Mouse (Mus musculus) midbrain, embryonic 13.5 days (tissue): ENCODE results near the gene Dmrt3. TPM values are rescaled to one million over a fixed set of nuclear protein-coding genes. Genes with fewer than 3 reads are reported as not detected.

ENCODE experiments used
- ATAC-seq: fragments of 200-750 bp; cut with Nextera tagmentation; 2 replicates; pipeline ENCODE4 v1.8.0; 2017; ENCODE audit warnings: mild to moderate bottlenecking, moderate TSS enrichment, moderate library complexity
- H3K27ac ChIP-seq: fragments of 300-500 bp; sonication (generic); 2 replicates; pipeline ENCODE4 v1.5.1; 2015; ENCODE audit warnings: inconsistent platforms, mild to moderate bottlenecking, moderate library complexity
- H3K27me3 ChIP-seq: fragments of 300-500 bp; sonication (generic); 2 replicates; pipeline ENCODE4 v1.6.1; 2015; ENCODE audit warnings: mild to moderate bottlenecking, inconsistent platforms
- H3K36me3 ChIP-seq: fragments of 300-500 bp; sonication (generic); 2 replicates; pipeline ENCODE4 v1.6.1; 2015; ENCODE audit warnings: mild to moderate bottlenecking, inconsistent platforms
- H3K4me1 ChIP-seq: fragments of 300-500 bp; sonication (generic); replicated peaks from 2 replicates; pipeline ENCODE4 v1.6.1; 2015; ENCODE audit warnings: inconsistent platforms
- H3K4me2 ChIP-seq: fragments of 300-500 bp; sonication (generic); replicated peaks from 2 replicates; pipeline ENCODE4 v1.6.1; 2015; ENCODE audit warnings: moderate library complexity, mild to moderate bottlenecking, inconsistent platforms
- H3K4me3 ChIP-seq: fragments of 300-500 bp; sonication (generic); replicated peaks from 2 replicates; pipeline ENCODE4 v1.5.1; 2015; ENCODE audit warnings: mild to moderate bottlenecking, inconsistent platforms
- H3K9ac ChIP-seq: fragments of 300-500 bp; sonication (generic); replicated peaks from 2 replicates; pipeline ENCODE4 v1.6.1; 2015; ENCODE audit warnings: mild to moderate bottlenecking, inconsistent platforms
- H3K9me3 ChIP-seq: fragments of 300-500 bp; sonication (generic); 2 replicates; pipeline ENCODE4 v1.6.1; 2016; ENCODE audit warnings: mild to moderate bottlenecking, inconsistent platforms
- WGBS: fragments of 180-500 bp; shearing (Covaris S2); methylation state at CpG from one replicate; pipeline ENCODE4 v1.1.7; 2015; 5-methylcytosine and 5-hydroxymethylcytosine counted together
- polyA plus RNA-seq: library from polyadenylated mRNA; unstranded; fragments of >200 nt; fragmentation: Nextera tagmentation; extraction: Ambion mirVana; gene quantifications from 2 replicates; pipeline ENCODE4 v1.2.1, GENCODE M21; 2015

The Dmrt3 gene
- polyA plus RNA-seq, 1 experiment from 2014 or later: 1.5 TPM

DNA sequence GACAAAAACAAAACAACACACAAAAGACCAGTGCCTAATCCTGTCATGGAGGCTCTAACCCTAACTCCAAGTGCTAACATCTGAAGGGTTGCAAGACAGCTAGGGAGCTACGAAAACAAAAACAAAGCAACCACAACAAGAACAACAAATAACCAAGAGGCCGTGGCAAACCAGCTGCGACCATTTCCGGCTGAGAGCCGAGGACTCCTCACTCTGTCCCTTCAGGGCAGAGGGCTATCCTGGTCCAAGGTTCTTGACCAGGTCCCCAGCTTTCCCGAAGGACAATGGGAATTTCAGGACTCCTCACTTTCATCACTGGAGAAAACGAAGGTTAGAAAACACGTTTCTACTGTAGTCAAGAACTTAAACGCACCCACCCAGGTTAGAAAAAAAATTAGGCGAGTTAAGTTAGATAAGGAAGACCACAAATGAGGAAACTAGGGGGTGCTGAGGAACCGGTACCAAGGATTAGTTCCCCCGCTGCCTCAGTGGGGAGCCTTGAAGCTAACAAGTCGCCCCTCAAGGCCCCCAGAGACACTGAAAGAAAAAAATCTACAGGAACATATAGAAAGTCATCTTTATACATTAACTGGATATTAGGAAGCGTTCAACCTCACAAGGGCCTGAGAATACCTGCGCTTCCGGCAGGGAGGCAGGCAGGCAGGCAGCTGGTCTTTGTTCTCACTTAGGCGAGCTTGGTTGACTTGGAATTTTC is 60.6 kb downstream of the Dmrt3 start:
- no peak overlapping the region for H3K4me3 ChIP-seq
- no peak overlapping the region for H3K27ac ChIP-seq
- no peak overlapping the region for H3K4me2 ChIP-seq
- H3K36me3 ChIP-seq: no peaks in the 10 kb centered on the region
- H3K9me3 ChIP-seq: no peaks in the 10 kb centered on the region
- H3K4me1 ChIP-seq: peaks cover 28% of the 10 kb centered on the region
- no peak for ATAC-seq
- H3K27me3 ChIP-seq: peaks cover 99% of the 10 kb centered on the region
- H3K9ac ChIP-seq: no peak overlapping the region
- WGBS: under 1% methylated on average over 17 of the region's 17 CpGs

DNA sequence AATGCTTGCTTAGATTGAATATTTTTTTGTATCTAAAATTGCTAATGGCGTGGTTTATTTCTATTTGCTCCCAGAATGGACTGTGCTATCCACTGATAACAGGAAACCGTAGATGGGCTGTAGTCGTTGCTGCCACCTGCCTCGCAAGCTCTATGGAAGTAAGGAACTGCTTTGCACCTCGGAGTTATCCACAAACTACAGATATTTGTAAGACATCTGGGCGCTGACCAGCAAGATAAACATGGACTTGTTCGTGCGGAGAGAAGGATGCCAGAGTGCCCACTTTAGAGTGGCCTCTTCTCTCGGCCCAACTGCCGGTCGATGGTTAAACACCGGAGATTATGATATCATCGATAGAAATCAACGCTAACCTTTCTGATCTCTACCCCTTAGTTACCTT is 61.6 kb downstream of the Dmrt3 start:
- H3K9me3 ChIP-seq: no peaks in the 10 kb centered on the region

DNA sequence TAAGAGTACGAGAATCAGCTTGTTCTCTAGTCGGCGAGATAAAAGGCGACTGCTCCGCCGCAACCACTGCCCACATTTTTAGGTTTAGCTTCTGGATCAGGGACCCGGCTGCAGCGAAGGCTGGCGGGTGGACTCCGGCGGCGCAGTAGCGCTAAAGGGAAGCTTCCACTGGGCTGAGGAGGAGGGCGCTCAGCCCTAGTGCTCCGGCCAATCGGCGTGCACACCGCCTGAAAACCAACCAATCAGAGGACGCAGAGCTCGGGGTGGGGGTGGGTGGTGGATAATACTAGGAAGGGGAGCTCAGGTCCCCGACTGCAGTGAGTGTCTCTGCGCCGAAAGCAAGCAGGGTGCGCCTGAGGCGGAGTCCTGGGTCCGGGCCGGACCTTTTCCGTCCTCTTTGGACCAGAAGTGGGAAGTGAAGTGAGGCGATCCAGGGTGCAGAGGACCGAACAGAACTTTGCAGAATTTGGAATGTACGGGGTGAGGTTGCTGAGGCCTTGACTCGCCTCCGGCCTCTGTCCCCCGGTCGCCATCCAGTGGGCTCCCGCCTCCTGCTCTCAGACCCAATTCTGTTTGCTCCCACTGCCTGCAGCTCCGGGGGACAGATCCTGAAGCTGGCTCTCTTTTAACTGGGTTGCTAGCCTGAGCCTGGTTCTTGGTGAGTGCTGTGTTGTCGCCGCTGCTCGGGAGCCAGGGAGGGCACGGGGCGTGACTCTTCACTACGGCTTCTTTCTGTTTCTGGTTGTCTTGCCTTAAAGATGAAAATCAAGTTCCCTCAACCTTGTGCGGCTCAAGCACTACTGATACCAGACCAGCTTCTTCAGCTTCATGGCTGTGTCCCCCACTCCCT is 62.2 kb downstream of the Dmrt3 start, which contains the start of gene Dmrt2:
Gene Dmrt2 (plus strand): TSS at position 311 of the 850 bp plus-strand sequence.
- Histone ChIP-seq H3K4me1 (peaks cover 23% of the 10 kb centered on the region), H3K4me3 (peak within 1 kb of the TSS; percentile 44), H3K9ac (peak within 1 kb of the TSS; percentile 14; the same call in 1 of the 2 replicates), H3K27ac (no peak within 1 kb of the TSS), H3K27me3 (peaks cover 98% of the 10 kb centered on the region), H3K9me3 (no peaks in the 10 kb centered on the region), H3K4me2 (peak within 1 kb of the TSS; percentile 68), H3K36me3 (no peaks in the 10 kb centered on the region)
- peak; percentile 98 for ATAC-seq
- WGBS: 1% methylated on average over 44 of the region's 44 CpGs

More for the DNA sequence above, 61.6 kb downstream of the Dmrt3 start:
- H3K9ac ChIP-seq: no peak overlapping the region; the same call in 1 of the 2 replicates
- 1% methylated on average over 14 of the region's 14 CpGs for WGBS
- peaks cover 99% of the 10 kb centered on the region for H3K27me3 ChIP-seq
- H3K36me3 ChIP-seq: no peaks in the 10 kb centered on the region
- peaks cover 23% of the 10 kb centered on the region for H3K4me1 ChIP-seq
- no peak overlapping the region for H3K27ac ChIP-seq
- no peak for ATAC-seq
- H3K4me2 ChIP-seq: peak overlapping the region; percentile 68
- H3K4me3 ChIP-seq: peak overlapping the region; percentile 44

Other genes starting within 250 kb of the Dmrt3 start
- 0.07 TPM in 1 of 2 replicates, not detected in the other for gene Dmrt1, start 104.7 kb upstream of the Dmrt3 start, polyA plus RNA-seq
- gene Dmrt2, start 62.1 kb downstream of the Dmrt3 start, polyA plus RNA-seq: 0.19 TPM in 1 of 2 replicates, not detected in the other